Mouse (Mus musculus): ENCODE results near the gene Syne3.

Gene Syne3

DNA sequence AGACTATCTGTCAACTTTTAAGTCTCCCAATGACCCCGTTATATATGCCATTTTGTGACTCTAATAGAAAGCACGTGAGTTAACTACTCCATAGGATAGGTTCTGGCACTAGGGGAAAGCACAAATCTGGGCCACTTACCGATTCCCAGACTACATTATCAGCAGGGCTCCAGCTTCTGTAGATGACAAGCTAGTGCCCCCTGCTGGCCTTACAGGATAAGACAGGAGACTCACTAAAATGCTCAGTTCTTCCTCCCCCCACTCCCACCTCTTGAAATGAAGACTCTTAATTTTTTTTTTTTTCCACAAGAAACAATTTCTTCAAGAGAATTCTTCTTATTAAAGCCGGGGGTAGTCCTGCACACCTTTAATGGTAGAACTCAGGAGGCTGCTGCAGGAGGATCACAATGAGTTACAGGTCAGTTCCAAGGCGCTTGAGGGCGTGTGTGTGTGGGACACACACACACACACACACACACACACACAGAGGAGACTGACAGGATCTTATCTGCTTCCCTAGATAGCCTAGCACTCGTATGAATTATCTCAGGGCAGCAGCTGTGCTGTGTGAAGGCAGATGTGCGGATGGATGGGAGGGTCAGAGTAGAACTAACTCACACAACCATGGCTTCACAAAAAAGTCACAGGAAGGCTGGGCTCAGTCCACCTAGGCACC, 15.8 kb upstream of the Syne3 start:
- DNase-seq: peak; percentile 79

DNA sequence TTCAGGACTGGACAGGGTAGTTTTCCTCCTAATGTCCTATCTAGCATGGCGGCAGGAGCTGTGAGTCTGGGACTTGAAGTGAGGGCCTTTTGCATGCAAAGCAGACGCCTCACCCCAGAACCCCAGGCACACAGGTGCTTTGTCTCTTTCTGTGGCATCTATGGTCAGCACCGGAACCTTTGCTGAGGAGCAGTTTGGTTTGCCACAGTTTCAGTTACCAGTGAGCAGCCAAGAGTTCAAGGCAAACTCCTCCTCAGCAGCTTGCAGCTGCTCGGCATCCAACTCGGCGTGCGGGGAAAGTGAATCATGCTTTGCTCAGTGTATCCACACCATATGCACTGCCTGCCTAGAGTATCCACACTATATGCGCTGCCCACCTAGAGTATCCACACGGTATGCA, 13.2 kb upstream of the Syne3 start:
- DNase-seq: no peak

DNA sequence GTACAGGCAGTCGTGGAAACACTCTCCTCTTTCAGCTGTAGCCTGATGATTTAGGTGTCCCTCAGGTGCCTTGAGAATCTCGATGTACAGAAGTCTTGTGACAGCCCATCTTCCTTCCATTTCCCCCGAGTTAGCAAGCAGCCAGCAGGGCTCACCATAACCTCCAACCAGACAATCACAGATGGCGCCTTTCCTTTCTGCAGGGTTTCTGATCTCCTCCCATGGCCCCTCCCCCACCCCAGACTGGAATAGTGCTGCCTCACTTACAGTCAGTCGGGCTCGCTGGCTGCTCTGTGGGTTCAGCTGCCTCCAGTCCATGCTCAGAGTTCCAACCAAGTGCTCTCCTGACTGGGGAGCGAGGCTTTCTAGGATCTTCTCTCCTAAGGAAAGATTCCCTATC, 12.5 kb upstream of the Syne3 start:
- DNase-seq: no peak

DNA sequence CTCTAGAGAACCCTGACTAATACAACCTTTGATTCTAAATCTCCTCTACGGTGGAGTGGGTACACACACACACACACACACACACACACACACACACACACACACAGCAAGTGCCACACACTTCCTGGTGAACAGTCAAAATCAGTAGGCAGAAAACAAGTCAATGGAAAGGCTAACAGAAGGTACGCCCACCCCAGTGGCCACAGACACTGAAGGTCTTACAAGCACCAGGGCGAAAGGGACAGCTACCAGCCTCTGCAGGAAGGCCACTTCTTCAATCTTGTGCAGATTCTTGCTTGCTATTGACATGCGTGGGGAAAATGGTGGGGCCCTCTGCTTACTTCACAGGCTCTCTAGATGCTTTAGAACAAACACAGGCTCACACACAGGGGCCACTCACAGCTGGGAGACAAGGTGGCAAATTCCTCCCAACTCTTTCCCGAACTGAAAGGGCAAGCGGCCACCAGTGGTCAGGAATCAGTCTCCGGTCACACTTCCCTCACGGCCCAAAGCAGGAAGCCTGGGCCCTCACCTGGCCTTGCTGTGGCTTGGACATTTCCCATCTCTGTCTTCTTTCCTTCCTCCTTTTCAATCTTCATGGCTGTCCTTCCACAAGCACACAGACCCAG, 11.9 kb upstream of the Syne3 start:
- no peak for DNase-seq

DNA sequence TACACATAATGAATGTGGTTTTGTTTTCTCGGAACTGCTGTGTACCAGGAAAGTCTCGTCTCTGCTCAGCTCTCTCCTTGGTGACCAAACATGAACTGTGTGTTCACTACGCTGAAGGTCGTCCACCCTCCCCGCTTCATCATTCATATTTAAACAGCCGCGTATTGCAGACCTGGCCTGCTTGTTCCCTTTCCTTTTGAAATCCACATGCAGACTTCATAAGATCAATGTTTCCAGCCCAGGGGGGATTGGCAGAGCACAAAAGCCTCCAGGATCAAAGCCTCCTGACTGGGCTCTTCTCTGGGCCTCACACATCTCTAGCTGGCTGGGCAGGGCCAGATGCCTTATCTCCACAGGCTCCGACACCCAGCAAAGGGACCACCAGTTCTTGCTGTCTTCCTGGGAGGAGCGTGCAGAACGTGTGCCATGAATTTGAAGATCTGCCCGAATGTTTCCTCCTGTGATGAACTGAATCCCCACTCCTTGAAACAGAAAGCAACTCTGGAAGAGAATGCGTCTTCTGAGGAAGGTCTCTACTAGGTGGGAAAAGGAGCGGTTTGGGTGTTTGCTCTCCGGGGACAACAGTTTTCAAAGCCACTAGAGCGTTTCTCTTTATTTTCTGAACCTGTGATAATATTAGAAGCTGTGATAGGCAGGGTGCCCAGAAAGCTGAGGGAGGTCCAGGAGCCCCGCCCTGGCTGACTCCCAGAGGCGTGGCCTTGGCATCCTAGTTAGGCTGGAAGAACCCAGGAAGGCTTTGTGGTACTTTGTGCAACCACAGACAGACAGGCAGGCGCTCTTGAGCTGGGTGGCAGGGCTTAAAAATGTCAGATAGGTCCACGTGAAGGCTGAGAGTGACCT, 10.0 kb upstream of the Syne3 start:
- DNase-seq: no peak

DNA sequence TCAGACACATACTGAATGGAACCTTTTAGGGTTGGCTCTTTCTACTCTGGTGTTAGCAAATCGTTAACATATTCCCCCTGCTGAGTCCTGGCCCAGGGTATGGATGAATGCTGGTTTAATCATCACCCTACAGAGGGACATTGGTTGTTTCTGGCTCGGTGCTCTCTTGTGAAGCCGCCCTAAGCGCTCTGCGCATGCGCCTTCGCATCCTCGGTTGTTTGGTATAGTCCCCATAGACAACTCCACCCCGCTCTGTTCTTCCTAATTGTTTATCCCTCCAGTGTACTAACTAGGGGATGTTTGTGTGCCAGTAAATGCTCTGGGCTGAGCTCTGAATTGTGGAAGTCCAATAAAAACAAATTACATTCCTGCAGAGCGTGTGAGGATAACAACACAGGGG, 7.0 kb upstream of the Syne3 start:
- DNase-seq: no peak

DNA sequence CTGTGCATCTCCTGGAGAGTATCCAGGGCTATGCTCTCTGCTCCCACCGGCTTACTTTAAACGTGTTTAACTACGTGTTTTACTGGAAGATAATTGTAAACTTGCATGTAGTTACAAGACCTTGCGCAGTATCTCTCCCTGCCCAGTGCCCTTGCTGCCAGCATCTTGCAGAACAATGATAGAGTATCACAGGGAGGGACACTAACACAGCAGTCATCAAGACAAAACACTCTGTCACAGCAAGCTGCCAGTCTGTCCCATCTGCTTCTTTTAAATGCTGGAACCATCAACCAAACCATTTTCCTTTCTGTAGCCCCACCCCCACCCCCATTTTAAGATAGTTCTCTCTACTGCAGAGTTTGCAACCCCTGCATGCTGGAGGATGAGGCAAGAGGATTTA, 6.6 kb upstream of the Syne3 start:
- no peak for DNase-seq

DNA sequence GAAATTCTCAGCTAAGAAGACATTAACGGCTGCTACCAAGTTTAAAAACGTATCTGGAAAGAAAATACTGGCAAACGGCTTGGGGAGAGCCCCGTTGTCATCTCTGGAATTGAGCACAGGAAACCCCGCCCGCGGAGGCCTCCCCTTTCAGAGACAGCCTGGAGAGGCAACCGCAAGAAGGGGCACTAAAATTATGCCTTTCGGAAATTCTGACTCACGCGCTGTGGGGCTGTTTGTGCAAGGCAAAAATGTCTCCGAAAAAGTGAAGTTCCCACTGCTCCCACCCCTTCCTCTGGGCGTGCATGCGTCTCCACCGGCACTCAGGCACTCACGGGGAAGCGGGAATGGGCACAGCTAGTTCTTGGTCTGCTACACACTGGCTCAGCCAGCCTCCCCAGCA, 3.5 kb upstream of the Syne3 start:
- no peak for DNase-seq

DNA sequence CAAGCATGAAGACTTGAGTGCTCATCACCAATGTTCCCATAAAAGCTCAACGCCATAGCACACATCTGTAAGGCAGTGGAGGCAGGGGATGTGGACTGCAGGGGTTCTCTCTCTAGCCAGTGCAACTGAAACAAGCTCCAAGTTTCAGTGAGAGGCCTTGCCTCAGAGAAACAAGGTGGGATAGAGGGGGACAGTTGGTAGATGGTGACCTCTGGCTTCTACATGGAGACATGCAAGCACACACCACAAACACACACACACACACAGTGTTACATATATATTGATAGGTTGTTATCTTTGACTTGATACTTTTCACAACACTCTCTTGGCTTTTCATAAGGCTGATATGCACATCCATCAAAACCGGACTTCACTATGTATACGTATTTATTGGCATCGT, 2.7 kb upstream of the Syne3 start:
- no peak for DNase-seq

DNA sequence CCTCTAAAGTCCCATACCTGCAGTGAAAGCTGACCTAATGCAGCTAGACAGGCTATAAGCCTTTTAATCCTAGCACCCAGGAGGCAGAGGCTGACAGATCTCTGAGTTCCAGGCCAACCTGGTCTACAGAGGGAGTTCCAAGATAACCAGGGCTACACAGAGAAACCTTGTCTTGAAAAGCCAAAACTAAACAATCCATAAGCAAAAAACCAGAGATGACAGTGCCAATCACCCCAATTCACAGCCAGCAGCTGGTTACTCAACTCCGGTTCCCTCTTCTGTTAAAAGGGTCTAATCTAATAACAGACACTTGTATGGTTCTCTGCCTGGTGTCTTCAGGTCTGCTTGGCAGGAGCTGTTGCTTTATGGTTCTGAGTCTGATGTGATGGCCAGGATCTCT, 2.0 kb upstream of the Syne3 start:
- DNase-seq: no peak

DNA sequence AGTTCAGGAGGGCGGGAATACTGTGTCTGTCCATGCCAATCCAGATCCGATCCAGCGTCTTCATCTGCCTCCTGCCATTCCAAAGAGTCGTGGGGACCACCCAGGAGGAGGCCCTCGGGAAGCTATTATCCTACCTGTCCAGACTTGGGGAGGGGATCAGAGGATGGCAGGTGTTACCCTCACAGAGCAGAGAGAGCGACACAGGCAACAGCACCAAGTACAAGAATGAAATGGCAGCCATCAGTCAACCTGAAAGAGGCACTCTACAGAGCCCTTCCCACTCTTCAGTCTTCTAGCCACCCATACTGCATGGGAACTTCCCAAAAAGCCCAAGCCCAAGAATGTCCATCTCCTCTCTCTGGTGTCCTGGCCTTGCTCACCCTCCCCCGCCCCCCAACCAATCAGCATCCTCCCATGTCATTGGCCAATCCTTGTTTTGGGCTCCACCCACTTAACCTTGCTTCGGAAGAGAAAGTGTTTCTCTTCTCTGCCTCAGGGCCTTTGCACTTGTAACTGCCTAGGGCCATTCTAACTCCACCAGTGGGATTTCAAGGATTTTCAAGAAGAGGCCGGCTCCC, 693 bp upstream of the Syne3 start:
- no peak for DNase-seq

DNA sequence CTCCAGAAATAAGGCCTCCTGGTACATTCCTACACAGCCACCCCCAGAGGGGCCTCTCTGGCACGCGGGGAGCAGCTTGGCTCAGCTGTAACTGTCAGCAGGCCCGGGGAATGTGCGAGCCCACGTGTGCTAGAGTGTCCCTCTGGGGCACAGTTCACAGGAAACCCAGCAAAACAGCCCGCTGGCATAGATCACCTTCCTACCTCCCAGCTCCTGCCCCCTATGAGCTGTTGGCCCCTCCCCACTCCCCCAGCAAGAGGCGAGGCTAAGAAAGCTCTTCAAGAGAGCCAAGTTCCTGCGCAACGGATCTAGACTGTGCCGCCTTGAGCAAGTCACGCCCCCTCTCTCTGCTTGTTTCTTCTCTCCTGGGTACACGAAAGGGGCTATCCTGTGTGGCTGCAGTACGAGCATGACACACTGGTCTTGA, 844 bp downstream of the Syne3 start:
- DNase-seq: no peak

DNA sequence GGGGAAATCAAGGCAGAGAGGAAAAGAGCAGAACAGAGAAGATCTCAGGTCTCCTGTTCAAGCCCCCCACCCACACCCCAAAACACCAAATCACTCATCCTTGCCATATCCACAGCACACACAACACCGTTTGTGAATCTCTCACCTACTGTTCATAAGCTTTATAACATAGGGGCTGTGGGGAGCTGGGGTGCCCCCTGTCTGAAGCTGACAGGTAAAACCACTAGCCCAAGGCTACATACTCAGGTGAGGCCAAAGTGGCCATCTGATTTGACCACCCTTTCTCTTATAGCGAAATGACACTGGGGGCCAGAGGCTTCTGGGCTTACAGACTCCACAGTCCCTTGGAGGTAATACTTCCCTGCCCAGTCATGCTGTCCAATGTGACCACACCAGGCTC, 1.5 kb downstream of the Syne3 start:
- no peak for DNase-seq

DNA sequence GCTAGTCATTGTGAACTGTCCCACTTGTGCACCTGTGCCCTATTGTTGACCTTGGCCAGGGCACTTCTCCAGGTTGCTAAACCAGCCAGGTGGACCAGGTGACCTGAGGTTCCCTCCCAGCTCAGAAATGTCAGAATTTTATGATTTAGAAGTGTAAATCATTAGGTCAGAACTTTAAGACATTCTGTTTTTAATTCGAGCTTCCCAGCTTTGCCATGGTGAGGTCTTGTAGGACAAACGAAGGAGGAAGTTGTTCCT, 4.0 kb downstream of the Syne3 start:
- no peak for DNase-seq

DNA sequence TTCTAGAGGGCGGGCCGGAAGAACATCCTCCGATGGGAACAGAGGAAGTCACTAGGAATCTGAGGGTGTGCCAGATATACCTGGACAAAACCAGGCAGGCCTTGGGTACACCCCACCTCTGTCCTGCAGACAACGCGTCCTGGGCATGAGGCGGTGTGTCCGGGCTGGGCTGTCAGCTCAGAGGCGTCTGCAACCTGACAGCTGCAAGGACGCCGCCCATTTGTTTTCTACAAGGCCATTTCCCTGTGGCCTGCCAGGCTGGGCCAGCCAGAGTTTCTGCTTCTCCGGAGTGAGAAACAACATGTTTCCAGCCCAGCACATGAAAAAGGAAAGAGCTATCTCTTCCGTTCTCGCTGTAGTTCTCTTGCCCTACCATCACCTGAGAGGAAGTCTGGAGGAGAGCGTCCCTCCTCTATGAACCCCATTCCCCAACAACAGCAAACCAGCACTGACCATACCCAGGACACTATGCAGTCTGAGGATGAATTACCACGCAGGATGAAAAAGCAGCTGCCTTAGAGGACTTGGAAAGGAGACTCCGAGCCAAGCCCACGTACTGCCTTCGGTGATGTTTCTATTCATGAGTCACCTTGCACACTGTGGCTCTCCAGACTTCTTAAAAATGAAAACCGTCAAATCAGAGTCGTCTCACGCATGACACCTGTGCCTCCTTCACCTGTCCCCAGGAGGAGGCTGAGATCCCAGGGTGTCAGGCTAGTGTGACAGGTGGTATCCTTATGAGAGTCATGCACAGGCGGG, 4.5 kb downstream of the Syne3 start:
- no peak for DNase-seq

DNA sequence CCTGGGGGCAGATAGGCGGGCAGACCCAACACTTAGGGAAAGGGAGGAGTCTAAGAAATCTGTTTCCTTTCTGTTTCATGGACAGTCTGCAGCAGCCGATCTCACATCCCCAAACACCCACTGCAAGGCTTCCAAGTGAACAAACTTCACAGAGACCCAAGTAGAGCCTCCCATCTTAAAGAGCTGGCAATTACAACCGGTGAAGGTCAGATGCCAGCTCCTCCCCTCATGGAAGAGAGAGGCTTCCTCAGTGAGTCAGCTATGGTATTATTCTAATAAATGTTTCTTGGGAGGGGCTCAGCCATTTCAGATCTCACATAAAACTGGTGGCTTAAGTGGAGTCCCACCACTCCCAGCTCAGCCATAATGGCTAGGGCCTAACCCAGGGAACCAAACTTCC, 5.9 kb downstream of the Syne3 start:
- DNase-seq: no peak

DNA sequence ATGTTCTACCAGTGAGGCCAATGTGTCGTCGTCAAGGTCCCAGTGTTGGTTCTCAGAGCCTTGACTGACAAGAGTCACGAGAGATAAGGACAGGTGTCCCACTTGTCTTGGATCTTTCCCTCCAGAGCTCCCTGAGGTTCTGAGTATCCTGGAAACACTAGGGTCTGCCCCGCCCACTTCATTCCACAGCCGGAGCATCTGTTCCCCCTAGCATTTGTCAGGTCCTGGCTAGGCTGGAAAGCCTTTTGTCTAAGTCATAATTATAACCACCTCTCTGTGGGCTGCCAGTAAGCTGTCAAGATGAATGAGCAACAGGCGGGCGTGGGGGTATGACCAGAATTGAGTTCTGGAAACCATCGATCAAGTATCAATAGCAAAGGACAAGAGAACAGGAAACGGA, 6.5 kb downstream of the Syne3 start:
- DNase-seq: no peak

DNA sequence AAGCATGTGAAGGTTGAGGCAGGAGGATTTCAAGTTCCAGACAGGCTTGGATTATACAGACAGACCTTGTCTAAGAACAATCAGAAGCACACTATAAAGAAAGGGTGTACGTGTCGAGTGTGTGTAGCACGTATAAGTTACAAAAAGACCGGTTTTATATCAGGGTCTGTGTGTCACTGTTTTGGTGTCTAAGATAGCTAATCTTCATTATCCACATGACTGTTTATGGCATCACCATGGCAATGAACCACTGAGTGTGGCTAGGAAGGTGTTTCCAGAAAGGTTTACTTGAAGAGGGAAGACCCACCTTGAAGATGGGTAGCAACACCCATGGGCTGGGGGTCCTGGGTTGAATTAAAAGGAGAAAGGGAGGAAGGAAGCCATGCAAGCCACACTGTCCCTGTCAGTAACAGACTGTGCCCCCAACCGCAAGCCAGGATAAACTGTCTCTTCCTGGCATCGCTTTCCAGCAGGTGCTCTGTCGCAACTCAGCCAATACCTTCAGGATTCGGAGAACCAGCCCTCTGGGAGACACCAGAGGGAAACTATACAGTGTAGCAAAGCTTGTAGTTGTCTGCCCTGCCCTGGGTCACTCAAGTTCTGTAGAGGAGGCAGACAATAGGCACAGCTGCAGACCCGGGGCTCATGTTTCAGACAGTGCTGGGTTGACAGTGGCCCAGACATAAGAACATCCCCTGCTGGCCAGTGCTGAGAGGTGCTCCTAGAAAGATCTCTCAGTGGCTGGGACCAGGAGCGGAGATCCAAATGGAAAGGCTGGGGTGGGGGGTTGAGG, 7.1 kb downstream of the Syne3 start:
- no peak for DNase-seq

DNA sequence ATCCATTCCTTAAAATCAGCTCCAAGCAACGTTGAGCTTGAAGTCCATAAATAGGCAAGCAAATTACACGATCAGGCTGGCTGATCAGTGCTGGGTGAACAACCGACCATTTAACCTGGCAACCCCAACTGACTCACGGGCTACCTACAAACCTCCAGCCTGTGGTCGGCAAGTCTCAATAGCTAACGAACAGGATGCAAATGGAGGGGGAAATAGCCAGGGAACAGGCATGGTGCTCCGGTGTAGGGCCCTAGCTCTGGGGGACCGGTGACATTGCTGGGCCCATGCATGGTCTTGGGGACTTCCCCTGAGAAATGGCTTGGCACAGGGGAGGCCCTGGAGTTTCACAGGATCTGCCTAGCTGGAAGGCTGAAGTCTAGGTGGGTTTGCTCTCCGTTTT, 8.3 kb downstream of the Syne3 start:
- no peak for DNase-seq

DNA sequence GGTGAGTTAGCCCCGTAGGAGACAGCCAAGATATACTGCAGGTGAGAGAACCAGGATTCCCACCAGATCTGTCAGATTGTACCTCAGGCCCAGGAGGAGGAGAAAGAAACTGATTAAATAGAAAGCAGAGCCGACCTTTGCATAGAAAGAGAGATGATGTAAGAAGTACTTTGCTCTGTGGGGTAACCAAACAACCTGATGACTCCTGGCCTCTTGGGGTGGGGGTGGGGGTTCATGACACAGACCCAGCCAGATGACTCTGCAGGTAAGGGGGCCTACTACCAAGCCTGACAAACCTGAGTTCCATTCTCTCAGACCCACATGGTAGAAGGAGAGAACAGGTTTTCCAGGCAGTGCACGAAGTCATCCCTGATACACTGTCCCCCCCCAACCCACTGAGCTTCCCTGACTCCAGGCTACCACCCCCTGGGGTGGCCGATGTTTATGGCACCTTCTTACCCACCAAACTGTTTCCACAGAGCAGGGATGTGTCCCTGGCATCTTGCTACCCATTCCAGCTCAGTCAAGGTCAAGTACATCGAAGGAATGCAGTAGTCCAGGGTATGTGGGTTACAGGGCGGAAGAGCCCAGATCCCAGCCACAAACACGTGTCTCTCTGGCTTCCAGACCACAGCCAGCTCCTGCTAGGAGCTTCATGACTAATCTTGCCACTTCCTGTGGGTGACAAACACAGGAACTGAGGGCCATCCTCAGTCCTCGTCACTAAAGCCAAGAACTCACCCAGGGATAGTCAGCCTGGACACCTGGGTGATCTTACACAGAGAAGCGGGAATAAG, 8.9 kb downstream of the Syne3 start:
- no peak for DNase-seq

DNA sequence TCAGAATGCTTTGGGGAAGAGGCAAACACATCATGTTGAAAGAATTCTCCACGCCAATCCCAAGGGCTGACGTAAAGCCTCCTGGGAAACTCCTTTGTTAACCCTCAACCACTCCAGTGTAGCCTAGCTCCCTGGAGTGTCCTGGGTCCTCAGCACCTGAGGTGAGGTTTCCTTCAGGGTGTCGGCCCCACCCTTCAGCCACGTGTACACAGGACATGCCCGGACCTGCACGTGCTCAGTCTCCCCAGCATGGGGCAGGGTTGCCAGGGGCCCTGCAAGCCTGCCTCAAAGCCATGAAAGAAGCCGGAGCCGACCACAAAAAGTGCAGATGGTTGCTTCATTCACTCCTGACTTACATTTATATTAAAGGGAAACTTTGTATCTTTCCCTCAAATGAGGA, 10.4 kb downstream of the Syne3 start:
- no peak for DNase-seq

DNA sequence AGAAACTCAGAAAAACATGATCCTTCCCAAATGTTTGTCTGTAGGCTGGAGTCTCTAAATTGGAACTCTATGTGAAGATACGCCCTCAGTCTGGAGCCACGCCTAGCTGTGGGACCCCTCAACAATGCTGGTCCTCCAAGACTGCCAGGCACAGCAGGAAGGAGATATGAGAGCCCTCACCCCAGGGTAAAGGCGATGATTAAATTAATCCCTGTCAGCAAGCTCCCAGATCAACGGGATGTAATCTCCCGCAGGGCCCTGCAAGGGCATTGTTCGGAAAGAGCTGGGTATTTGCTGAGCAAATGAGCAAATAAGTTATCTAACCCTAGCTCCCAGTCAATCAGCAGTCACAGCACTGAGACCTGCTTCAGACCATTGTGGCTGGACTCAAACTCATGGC, 11.1 kb downstream of the Syne3 start:
- no peak for DNase-seq

Measured in cerebellum, adult 9-10 months (tissue).